Comparison of ENCODE assay signal across 9 mouse cellular contexts in genomic region chr1:134345075-134345474, GRCm38 (mm10). TPM values are rescaled to one million over a fixed set of nuclear protein-coding genes. Genes with fewer than 3 reads are reported as not detected.
DNase-seq lines count a peak whose midpoint lies in the region; ATAC-seq and TF ChIP-seq lines count a peak whose summit lies in the region.
"Had no signal": no experiment of that assay in that cellular context is flagged by ENCODE, and none has a peak within 500 bp of the region (broad histone marks: within the 10 kb centered on the region; RNA-seq: fewer than 3 reads in every experiment).

No protein-coding gene starts in this region.

- no peak overlapping the region for H3K4me3 ChIP-seq in heart, embryonic 11.5 days (ENCODE audit: low read depth, low read length)
- peak overlapping the region; percentile 48 for H3K4me3 ChIP-seq in liver, embryonic 12.5 days
- H3K4me3 ChIP-seq in stomach, postnatal 0 days (ENCODE audit: low read depth, low read length) = 0 out of 2 replicates have a peak overlapping the region, but pooled peaks have one; percentile 43

- peaks cover 29% of the 10 kb centered on the region for H3K4me1 ChIP-seq in heart, embryonic 11.5 days (ENCODE audit: control insufficient read depth, insufficient read depth, low read length)
- H3K4me1 ChIP-seq in liver, embryonic 12.5 days = peaks cover 16% of the 10 kb centered on the region
- H3K4me1 ChIP-seq in stomach, postnatal 0 days (replicated peaks; ENCODE audit: control insufficient read depth, insufficient read depth) = no peaks in the 10 kb centered on the region

- H3K9me3 ChIP-seq in heart, embryonic 11.5 days (replicated peaks; ENCODE audit: control insufficient read depth, low read length) = no peaks in the 10 kb centered on the region
- H3K9me3 ChIP-seq in liver, embryonic 12.5 days (replicated peaks) = no peaks in the 10 kb centered on the region
- H3K9me3 ChIP-seq in stomach, postnatal 0 days (ENCODE audit: control insufficient read depth, low read length) = no peaks in the 10 kb centered on the region

- 73% methylated on average over 4 of the region's 4 CpGs for WGBS in heart, embryonic 11.5 days (ENCODE audit: insufficient replicate concordance)
- WGBS in liver, embryonic 12.5 days (ENCODE audit: insufficient replicate concordance) = 76% methylated on average over 4 of the region's 4 CpGs
- WGBS in stomach, postnatal 0 days = 75% methylated on average over 4 of the region's 4 CpGs

- ATAC-seq in heart, embryonic 11.5 days (replicated peaks; ENCODE audit: insufficient number of reproducible peaks, low FRiP score, low TSS enrichment) = no peak
- ATAC-seq in liver, embryonic 12.5 days = no peak
- ATAC-seq in stomach, postnatal 0 days (ENCODE audit: low FRiP score, low TSS enrichment) = 0 out of 2 replicates have a peak, but pooled peaks have one; percentile 0

- peaks cover 11% of the 10 kb centered on the region for H3K36me3 ChIP-seq in heart, embryonic 11.5 days (ENCODE audit: control insufficient read depth, insufficient read depth, low read length)
- peaks cover 39% of the 10 kb centered on the region for H3K36me3 ChIP-seq in liver, embryonic 12.5 days
- H3K36me3 ChIP-seq in stomach, postnatal 0 days (ENCODE audit: control insufficient read depth, insufficient read depth, low read length) = peaks cover 16% of the 10 kb centered on the region

- H3K27ac ChIP-seq in heart, embryonic 11.5 days (ENCODE audit: low read depth, low read length) = no peak overlapping the region
- H3K27ac ChIP-seq in liver, embryonic 12.5 days = no peak overlapping the region
- no peak overlapping the region for H3K27ac ChIP-seq in stomach, postnatal 0 days (replicated peaks)

- no peak for TF ChIP-seq CTCF in stomach, postnatal 0 days (IDR thresholded peaks at IDR 0.05; ENCODE audit: low read depth)

- no peak for TF ChIP-seq EP300 in stomach, postnatal 0 days (optimal IDR thresholded peaks at IDR 0.05)

- peak overlapping the region; percentile 95 for H3K4me2 ChIP-seq in heart, embryonic 11.5 days
- H3K4me2 ChIP-seq in liver, embryonic 12.5 days = peak overlapping the region; percentile 74
- H3K4me2 ChIP-seq in stomach, postnatal 0 days (replicated peaks; ENCODE audit: low read depth) = peak overlapping the region; percentile 81

- no peak overlapping the region for H3K9ac ChIP-seq in heart, embryonic 11.5 days (ENCODE audit: low read depth, low read length)
- no peak overlapping the region for H3K9ac ChIP-seq in liver, embryonic 12.5 days
- H3K9ac ChIP-seq in stomach, postnatal 0 days (ENCODE audit: low read length) = no peak overlapping the region

- H3K27me3 ChIP-seq in heart, embryonic 11.5 days (ENCODE audit: control insufficient read depth, insufficient read depth, low read length) = no peaks in the 10 kb centered on the region
- peaks cover 22% of the 10 kb centered on the region for H3K27me3 ChIP-seq in liver, embryonic 12.5 days (replicated peaks)
- no peaks in the 10 kb centered on the region for H3K27me3 ChIP-seq in stomach, postnatal 0 days (ENCODE audit: control insufficient read depth, insufficient read depth, low read length)

- DNase-seq in heart, postnatal 36 days = no peak
- DNase-seq in right cerebral cortex, adult 18-20 months = peak; percentile 41
- no peak for DNase-seq in right cerebral cortex, postnatal 4 days
- DNase-seq in stomach, postnatal 0 days (ENCODE audit: low spot score) = no peak
- no peak for DNase-seq in ovary, postnatal 10 days (ENCODE audit: low spot score)
- DNase-seq in spleen, postnatal 4 days (ENCODE audit: low spot score in 2 of 2) = no peak

- intact Hi-C loops in heart, postnatal 36 days (cut with DNase I) = no loop called here

RNA-seq across cellular contexts. Expression of gene Ppfia4, which starts 12.3 kb away (rescaled TPM):
- polyA plus RNA-seq in heart, embryonic 11.5 days (2014; fragmentation: Nextera tagmentation; extraction: Ambion mirVana) = 9.4 and 9.7 TPM in 2 replicates
- total RNA-seq in heart, postnatal 36 days (2021) = 1 to 10 TPM; 1.4 to 1.6 TPM
- 1.5 TPM in 2 replicates for polyA plus RNA-seq in liver, embryonic 12.5 days (2016; fragmentation: Nextera tagmentation; extraction: Ambion mirVana)
- 2.8 TPM in 2 replicates for polyA plus RNA-seq in stomach, postnatal 0 days (2015; fragmentation: Nextera tagmentation; extraction: Ambion mirVana)

RNA-seq across cellular contexts. Expression of gene Tmem183a, which starts 16.7 kb away (rescaled TPM):
- 75.1 and 78.8 TPM in 2 replicates for polyA plus RNA-seq in heart, embryonic 11.5 days (2014; fragmentation: Nextera tagmentation; extraction: Ambion mirVana)
- 10 to 100 TPM; 21.6 to 22.1 TPM for total RNA-seq in heart, postnatal 36 days (2021)
- 62.9 and 69.7 TPM in 2 replicates for polyA plus RNA-seq in liver, embryonic 12.5 days (2016; fragmentation: Nextera tagmentation; extraction: Ambion mirVana)
- polyA plus RNA-seq in stomach, postnatal 0 days (2015; fragmentation: Nextera tagmentation; extraction: Ambion mirVana) = 64.9 and 65.6 TPM in 2 replicates

RNA-seq across cellular contexts. Expression of gene 4933406M09Rik, which starts 40.7 kb away (rescaled TPM):
- not detected in 2 replicates for polyA plus RNA-seq in heart, embryonic 11.5 days (2014; fragmentation: Nextera tagmentation; extraction: Ambion mirVana)
- not detected for total RNA-seq in heart, postnatal 36 days (2021)
- polyA plus RNA-seq in liver, embryonic 12.5 days (2016; fragmentation: Nextera tagmentation; extraction: Ambion mirVana) = not detected in 2 replicates
- not detected in 2 replicates for polyA plus RNA-seq in stomach, postnatal 0 days (2015; fragmentation: Nextera tagmentation; extraction: Ambion mirVana)

RNA-seq across cellular contexts. Expression of gene Myog, which starts 55.3 kb away (rescaled TPM):
- 3.7 and 4.2 TPM in 2 replicates for polyA plus RNA-seq in heart, embryonic 11.5 days (2014; fragmentation: Nextera tagmentation; extraction: Ambion mirVana)
- not detected for total RNA-seq in heart, postnatal 36 days (2021)
- polyA plus RNA-seq in liver, embryonic 12.5 days (2016; fragmentation: Nextera tagmentation; extraction: Ambion mirVana) = 1.1 and 4.9 TPM in 2 replicates
- polyA plus RNA-seq in stomach, postnatal 0 days (2015; fragmentation: Nextera tagmentation; extraction: Ambion mirVana) = 2.7 and 5.0 TPM in 2 replicates
- total RNA-seq: neutrophil, adult 5-6 weeks had no signal
